Mouse (Mus musculus) heart, embryonic 14.5 days (tissue): ENCODE measurements around the gene Ralgds. TPM values are rescaled to one million over a fixed set of nuclear protein-coding genes. Genes with fewer than 3 reads are reported as not detected.

ENCODE experiments used
- ATAC-seq: fragments of 200-750 bp; cut with Nextera tagmentation; 2 replicates; pipeline ENCODE4 v1.8.0; 2017; ENCODE audit warnings: low read depth, moderate TSS enrichment; ENCODE audit not compliant: insufficient number of reproducible peaks, insufficient read depth, low FRiP score
- H3K27ac ChIP-seq, 2 experiments: fragments of 200-500 bp in 1 of 2; fragments of 300-500 bp in 1 of 2; sonication (generic) in 1 of 2; replicated peaks in 1 of 2; 2 replicates each; pipeline ENCODE4 v1.5.1; 2012 to 2014; ENCODE audit warnings: low read depth in 2 of 2, low read length in 2 of 2, control low read depth in 1 of 2, mild to moderate bottlenecking in 1 of 2, mixed read lengths in 1 of 2; ENCODE audit not compliant: control insufficient read depth in 1 of 2, insufficient read depth in 1 of 2
- H3K27me3 ChIP-seq: fragments of 300-500 bp; sonication (generic); 2 replicates; pipeline ENCODE4 v1.6.1; 2014; ENCODE audit warnings: mild to moderate bottlenecking, low read length, control low read depth; ENCODE audit not compliant: control insufficient read depth, insufficient read depth
- H3K36me3 ChIP-seq: fragments of 300-500 bp; sonication (generic); 2 replicates; pipeline ENCODE4 v1.6.1; 2014; ENCODE audit warnings: mild to moderate bottlenecking, control low read depth, low read length, mixed read lengths; ENCODE audit not compliant: control insufficient read depth, insufficient read depth
- H3K4me1 ChIP-seq, 2 experiments: fragments of 200-500 bp in 1 of 2; fragments of 300-500 bp in 1 of 2; sonication (generic) in 1 of 2; 2 replicates each; pipeline ENCODE4 v1.6.1; 2012 to 2014; ENCODE audit warnings: low read length in 2 of 2, control low read depth in 1 of 2, mixed read lengths in 1 of 2; ENCODE audit not compliant: control insufficient read depth in 2 of 2, insufficient read depth in 2 of 2
- H3K4me2 ChIP-seq: fragments of 300-500 bp; sonication (generic); 2 replicates; pipeline ENCODE4 v1.6.1; 2014; ENCODE audit warnings: mild to moderate bottlenecking, low read length
- H3K4me3 ChIP-seq, 2 experiments: fragments of 200-500 bp in 1 of 2; fragments of 300-500 bp in 1 of 2; sonication (generic) in 1 of 2; 2 replicates each; pipeline ENCODE4 v1.5.1; 2012 to 2014; ENCODE audit warnings: low read length in 2 of 2, mild to moderate bottlenecking in 2 of 2, control low read depth in 1 of 2, low read depth in 1 of 2, moderate library complexity in 1 of 2; ENCODE audit not compliant: control insufficient read depth in 1 of 2, insufficient read depth in 1 of 2
- H3K9ac ChIP-seq: fragments of 300-500 bp; sonication (generic); 2 replicates; pipeline ENCODE4 v1.6.1; 2014; ENCODE audit warnings: mild to moderate bottlenecking, low read length
- H3K9me3 ChIP-seq: fragments of 300-500 bp; sonication (generic); 2 replicates; pipeline ENCODE4 v1.6.1; 2016; ENCODE audit warnings: low read length, control low read depth; ENCODE audit not compliant: control insufficient read depth
- WGBS: fragments of 180-500 bp; shearing (Covaris S2); extraction: QIAGEN DNeasy Blood & Tissue Kit; methylation state at CpG from one replicate; pipeline ENCODE4 v1.1.7; 2014; 5-methylcytosine and 5-hydroxymethylcytosine counted together
- polyA plus RNA-seq: library from polyadenylated mRNA; unstranded; fragments of >200 nt; fragmentation: Nextera tagmentation; extraction: Ambion mirVana; gene quantifications from 2 replicates; pipeline ENCODE4 v1.2.1, GENCODE M21; 2014

The Ralgds gene
- polyA plus RNA-seq, 1 experiment from 2014 or later: 21.1 TPM

- no peak for ATAC-seq
- H3K9me3 ChIP-seq: no peaks in the 10 kb centered on the region
- H3K36me3 ChIP-seq: peaks cover 74% of the 10 kb centered on the region
- 69% methylated on average over 5 of the region's 5 CpGs for WGBS
- H3K9ac ChIP-seq: no peak overlapping the region
- H3K4me1 ChIP-seq: peaks cover 0 to 8% of the 10 kb centered on the region in 2 experiments; a peak in 2 of 4 replicates
- H3K27ac ChIP-seq: no peak overlapping the region
- no peaks in the 10 kb centered on the region for H3K27me3 ChIP-seq
- H3K4me3 ChIP-seq: no peak overlapping the region
- H3K4me2 ChIP-seq: no peak overlapping the region
These were observed 65.1 kb downstream of the Ralgds start for GRCm38 (mm10) chr2:28578003-28578402.

GRCm38 (mm10) chr2:28582647-28583353 is 69.9 kb downstream of the Ralgds start:
- peaks cover 0 to 12% of the 10 kb centered on the region in 2 experiments; a peak in 2 of 4 replicates for H3K4me1 ChIP-seq
- H3K36me3 ChIP-seq: peaks cover 29% of the 10 kb centered on the region
- peak overlapping the region; percentile 80 to 91 for H3K27ac ChIP-seq
- WGBS: under 1% methylated on average over 56 of the region's 56 CpGs
- ATAC-seq: peak; percentile 86
- H3K27me3 ChIP-seq: no peaks in the 10 kb centered on the region
- H3K9ac ChIP-seq: peak overlapping the region; percentile 75
- H3K4me2 ChIP-seq: peak overlapping the region; percentile 79
- H3K9me3 ChIP-seq: no peaks in the 10 kb centered on the region
- H3K4me3 ChIP-seq: peak overlapping the region; percentile 79 to 94

DNA sequence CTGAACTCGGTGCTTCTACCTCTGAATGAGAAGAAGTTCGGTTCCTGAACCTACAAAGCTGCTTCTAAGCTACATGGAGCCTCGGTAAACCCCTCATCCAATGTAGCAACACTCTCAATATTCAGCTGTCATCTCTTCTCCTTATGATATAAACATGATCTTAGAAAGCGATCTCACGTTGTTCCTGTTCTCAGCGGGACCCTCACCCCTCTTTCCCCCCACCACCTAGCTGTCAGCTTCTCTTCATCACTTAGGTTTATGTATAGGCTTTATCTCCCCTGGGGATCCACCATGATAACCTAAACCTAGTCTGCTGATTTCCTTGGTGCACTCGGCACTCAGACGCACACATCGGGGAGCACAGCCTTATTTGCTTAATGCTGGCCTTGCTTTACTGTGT is 70.7 kb downstream of the Ralgds start, which contains the start of gene Gtf3c5:
Gene Gtf3c5, minus strand, starts transcription at position 101 of the 400 bp plus-strand sequence.
- Histone ChIP-seq H3K9ac (peak within 1 kb of the TSS; percentile 75), H3K27ac (peak within 1 kb of the TSS; percentile 80 to 91), H3K4me1 (peaks cover 0 to 12% of the 10 kb centered on the region in 2 experiments; a peak in 2 of 4 replicates), H3K9me3 (no peaks in the 10 kb centered on the region), H3K4me2 (peak within 1 kb of the TSS; percentile 79), H3K4me3 (peak within 1 kb of the TSS; percentile 79 to 94), H3K27me3 (no peaks in the 10 kb centered on the region), H3K36me3 (peaks cover 21% of the 10 kb centered on the region)
- 69% methylated on average over 9 of the region's 9 CpGs for WGBS
- ATAC-seq: no peak

DNA sequence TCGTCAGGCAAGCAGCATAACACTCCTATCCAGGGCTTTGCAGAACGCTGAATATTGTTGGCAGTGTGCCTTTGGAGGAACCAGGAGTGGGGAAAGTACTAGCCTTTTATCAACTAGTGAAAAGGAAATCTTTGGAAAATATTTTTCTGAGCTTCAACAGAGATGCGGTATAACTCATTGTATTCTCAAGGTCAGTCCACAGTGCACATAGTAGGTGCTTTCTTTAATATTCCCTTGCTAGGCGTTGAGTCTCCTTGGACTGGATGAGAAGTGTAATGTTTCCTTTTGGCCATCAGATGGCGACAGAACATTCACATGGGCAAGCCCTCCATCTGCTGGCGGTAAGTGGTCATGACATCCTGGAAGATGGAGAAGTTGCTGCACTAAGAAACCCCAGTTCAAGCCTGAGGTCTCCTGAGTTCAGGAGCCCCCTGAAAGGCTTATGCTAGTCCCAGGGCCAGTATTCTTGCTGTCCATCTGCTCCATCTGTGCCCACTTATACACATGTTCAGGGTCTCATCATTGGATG is 72.2 kb downstream of the Ralgds start:
- Histone ChIP-seq H3K4me2 (no peak overlapping the region), H3K9me3 (no peaks in the 10 kb centered on the region), H3K27ac (no peak overlapping the region), H3K9ac (no peak overlapping the region), H3K27me3 (no peaks in the 10 kb centered on the region), H3K36me3 (peaks cover 8% of the 10 kb centered on the region), H3K4me3 (no peak overlapping the region), H3K4me1 (peaks cover 0 to 12% of the 10 kb centered on the region in 2 experiments; a peak in 2 of 4 replicates)
- 18% methylated on average over 6 of the region's 6 CpGs for WGBS
- ATAC-seq: no peak

- Histone ChIP-seq H3K36me3 (peaks cover 3% of the 10 kb centered on the region), H3K27ac (no peak overlapping the region), H3K4me2 (no peak overlapping the region), H3K27me3 (no peaks in the 10 kb centered on the region), H3K9me3 (no peaks in the 10 kb centered on the region), H3K4me1 (peaks cover 0 to 12% of the 10 kb centered on the region in 2 experiments; a peak in 2 of 4 replicates), H3K4me3 (no peak overlapping the region), H3K9ac (no peak overlapping the region)
- ATAC-seq: no peak
- WGBS: 42% methylated on average over 2 of the region's 2 CpGs
These were observed 72.8 kb downstream of the Ralgds start for GRCm38 (mm10) chr2:28585730-28586129.

- ATAC-seq: no peak
- H3K4me3 ChIP-seq: no peak overlapping the region
- no peak overlapping the region for H3K4me2 ChIP-seq
- 38% methylated on average over 1 of the region's 1 CpGs for WGBS
- H3K4me1 ChIP-seq: peaks cover 0 to 1% of the 10 kb centered on the region in 2 experiments; a peak in 2 of 4 replicates
- no peaks in the 10 kb centered on the region for H3K9me3 ChIP-seq
- no peak overlapping the region for H3K27ac ChIP-seq
- no peaks in the 10 kb centered on the region for H3K36me3 ChIP-seq
- no peaks in the 10 kb centered on the region for H3K27me3 ChIP-seq
- H3K9ac ChIP-seq: no peak overlapping the region
These were observed 75.6 kb downstream of the Ralgds start for GRCm38 (mm10) chr2:28588574-28588973.

GRCm38 (mm10) chr2:28591479-28591878 is 78.6 kb downstream of the Ralgds start:
- no peak for ATAC-seq
- H3K27ac ChIP-seq: no peak overlapping the region
- no peaks in the 10 kb centered on the region for H3K9me3 ChIP-seq
- H3K9ac ChIP-seq: no peak overlapping the region
- no peak overlapping the region for H3K4me3 ChIP-seq
- H3K36me3 ChIP-seq: no peaks in the 10 kb centered on the region
- H3K4me1 ChIP-seq: no peaks in the 10 kb centered on the region; a peak in 1 of 4 replicates
- no peaks in the 10 kb centered on the region for H3K27me3 ChIP-seq
- WGBS: 68% methylated on average over 2 of the region's 2 CpGs
- no peak overlapping the region for H3K4me2 ChIP-seq
